Comparison of ENCODE assay signal across 27 mouse cellular contexts in genomic region chr5:53602194-53602593, GRCm38 (mm10).
A peak's percentile ranks its signal among the peaks of the same experiment; 100 is the strongest.
DNase-seq lines count a peak whose midpoint lies in the region; ATAC-seq lines count a peak whose summit lies in the region.
"Had no signal": no experiment of that assay in that cellular context is flagged by ENCODE, and none has a peak within 500 bp of the region (broad histone marks: within the 10 kb centered on the region; RNA-seq: fewer than 3 reads in every experiment).

No protein-coding gene starts in this region.

- H3K27me3 ChIP-seq in limb, embryonic 12.5 days = no peaks in the 10 kb centered on the region
- H3K27me3 ChIP-seq: hindbrain, embryonic 13.5 days; lung, embryonic 15.5 days; midbrain, embryonic 12.5 days; neural tube, embryonic 13.5 days; stomach, embryonic 15.5 days had no signal

- no peak overlapping the region for H3K9ac ChIP-seq in limb, embryonic 12.5 days (replicated peaks)
- H3K9ac ChIP-seq: hindbrain, embryonic 13.5 days; lung, embryonic 15.5 days; midbrain, embryonic 12.5 days; neural tube, embryonic 13.5 days; stomach, embryonic 15.5 days had no signal

- no peak for DNase-seq in frontal cortex, postnatal 10 days (ENCODE audit: low spot score in 2 of 2)
- DNase-seq in kidney, postnatal 4 days = peak; percentile 16 to 20
- no peak for DNase-seq in kidney, adult 18-20 months
- peak; percentile 36 for DNase-seq in retina, postnatal 1 day
- DNase-seq in spleen, adult 18-20 months = no peak
- DNase-seq: adrenal gland, postnatal 25 days; B cell, adult 2 months; cerebellum, adult 2 months; cerebellum, postnatal 14 days; gastrocnemius, postnatal 36 days; heart, adult 18-20 months; heart, postnatal 36 days; layer of hippocampus, postnatal 36 days; left cerebral cortex, postnatal 4 days; right cerebral cortex, postnatal 14 days; thymus, postnatal 14 days had no signal

- H3K36me3 ChIP-seq in limb, embryonic 12.5 days = no peaks in the 10 kb centered on the region
- H3K36me3 ChIP-seq: hindbrain, embryonic 13.5 days; lung, embryonic 15.5 days; midbrain, embryonic 12.5 days; neural tube, embryonic 13.5 days; stomach, embryonic 15.5 days had no signal

- ATAC-seq in frontal cortex, adult (ENCODE audit: low TSS enrichment) = 0 out of 2 replicates have a peak, but pooled peaks have one; percentile 18
- ATAC-seq in limb, embryonic 12.5 days (ENCODE audit: insufficient number of reproducible peaks, insufficient read depth, low FRiP score, low TSS enrichment, low read depth) = no peak
- ATAC-seq: intestine, postnatal 0 days had no signal

- H3K9me3 ChIP-seq in limb, embryonic 12.5 days = no peaks in the 10 kb centered on the region
- H3K9me3 ChIP-seq: hindbrain, embryonic 13.5 days; lung, embryonic 15.5 days; midbrain, embryonic 12.5 days; neural tube, embryonic 13.5 days; stomach, embryonic 15.5 days had no signal

- WGBS in limb, embryonic 12.5 days = 57% methylated on average over 8 of the region's 8 CpGs

- H3K4me3 ChIP-seq in limb, embryonic 12.5 days (replicated peaks) = no peak overlapping the region
- H3K4me3 ChIP-seq: erythroblast, embryonic 14.5 days; hindbrain, embryonic 13.5 days; lung, embryonic 15.5 days; midbrain, embryonic 12.5 days; neural tube, embryonic 13.5 days; stomach, embryonic 15.5 days had no signal

- H3K4me2 ChIP-seq in limb, embryonic 12.5 days = no peak overlapping the region
- H3K4me2 ChIP-seq: heart, embryonic 11.5 days; hindbrain, embryonic 13.5 days; liver, embryonic 11.5 days; lung, embryonic 15.5 days; midbrain, embryonic 12.5 days; neural tube, embryonic 13.5 days; stomach, embryonic 15.5 days had no signal

- peaks cover 15% of the 10 kb centered on the region for H3K4me1 ChIP-seq in limb, embryonic 12.5 days (replicated peaks)

- H3K27ac ChIP-seq in limb, embryonic 12.5 days = 0 out of 2 replicates have a peak overlapping the region, but pooled peaks have one; percentile 17
- H3K27ac ChIP-seq: hindbrain, embryonic 13.5 days; lung, embryonic 15.5 days; midbrain, embryonic 12.5 days; neural tube, embryonic 13.5 days; stomach, embryonic 15.5 days had no signal

Comparison
In these comparisons a context has a peak if more than half of its experiments do, and no peak if none do; other contexts are left out.
1. DNase-seq: peak in kidney, postnatal 4 days (2 of 2) and retina, postnatal 1 day (single experiment); none in frontal cortex, postnatal 10 days (0 of 2), kidney, adult 18-20 months (single experiment) and spleen, adult 18-20 months (0 of 2).